Mouse (Mus musculus) left cerebral cortex, adult 11 months (tissue): ENCODE data around the gene Lrrc8e.
"Not testable (repeated sequence)": the region's sequence is repeated elsewhere in the genome, so short reads cannot be mapped to it uniquely, and the experiment has no call there.

Source experiments
- DNase-seq: peaks from one replicate; pipeline ENCODE4 v3.0.0; 2022; ENCODE audit warnings: low spot score

Lrrc8e gene

GRCm38 (mm10) chr8:4219617-4220016, 7.0 kb upstream of the Lrrc8e start:
- DNase-seq = no peak

GRCm38 (mm10) chr8:4222059-4222458, 4.6 kb upstream of the Lrrc8e start:
- DNase-seq = no peak

- no peak for DNase-seq
Measured at GRCm38 (mm10) chr8:4226323-4226722, 304 bp upstream of the Lrrc8e start.

- DNase-seq = no peak
Measured at GRCm38 (mm10) chr8:4227919-4228318, 1.3 kb downstream of the Lrrc8e start.

GRCm38 (mm10) chr8:4229784-4230183, 3.2 kb downstream of the Lrrc8e start:
- DNase-seq = no peak

GRCm38 (mm10) chr8:4230612-4231351, 4.2 kb downstream of the Lrrc8e start:
- DNase-seq = no peak

- no peak for DNase-seq
Measured at GRCm38 (mm10) chr8:4237814-4238433, 11.3 kb downstream of the Lrrc8e start.

GRCm38 (mm10) chr8:4238434-4239192, 12.0 kb downstream of the Lrrc8e start, which contains the start of the genes Map2k7 and Gm49320:
Gene Map2k7 (plus strand): TSS chr8:4238740.
Gene Gm49320 (plus strand): TSS chr8:4238865.
- peak; percentile 100 for DNase-seq

GRCm38 (mm10) chr8:4239193-4239890, 12.7 kb downstream of the Lrrc8e start:
- DNase-seq = no peak

- DNase-seq = no peak
Measured at GRCm38 (mm10) chr8:4245061-4245460, 18.4 kb downstream of the Lrrc8e start.

GRCm38 (mm10) chr8:4245737-4246136, 19.1 kb downstream of the Lrrc8e start:
- no peak for DNase-seq

GRCm38 (mm10) chr8:4247241-4247640, 20.6 kb downstream of the Lrrc8e start:
- no peak for DNase-seq

- DNase-seq = no peak
Measured at GRCm38 (mm10) chr8:4247951-4248540, 21.4 kb downstream of the Lrrc8e start, which contains the start of gene Tgfbr3l. Gene Tgfbr3l (plus strand): TSS chr8:4248214.

GRCm38 (mm10) chr8:4249213-4249612, 22.6 kb downstream of the Lrrc8e start:
- no peak for DNase-seq

- peak; percentile 70 for DNase-seq
Measured at GRCm38 (mm10) chr8:4250306-4250970, 23.8 kb downstream of the Lrrc8e start.

- no peak for DNase-seq
Measured at GRCm38 (mm10) chr8:4252116-4252760, 25.6 kb downstream of the Lrrc8e start.

GRCm38 (mm10) chr8:4252934-4253841, 26.6 kb downstream of the Lrrc8e start, which contains the start of gene Snapc2:
Gene Snapc2 (plus strand): TSS chr8:4253080.
- DNase-seq = peak; percentile 90

- DNase-seq = no peak
Measured at GRCm38 (mm10) chr8:4254001-4254400, 27.4 kb downstream of the Lrrc8e start.

GRCm38 (mm10) chr8:4255471-4255870, 28.8 kb downstream of the Lrrc8e start:
- DNase-seq = not testable (repeated sequence)
